Mouse (Mus musculus): ENCODE data around the gene Crygf. TPM values are rescaled to one million over a fixed set of nuclear protein-coding genes. Genes with fewer than 3 reads are reported as not detected.
"Not testable (repeated sequence)": the region's sequence is repeated elsewhere in the genome, so short reads cannot be mapped to it uniquely, and the experiment has no call there.

Crygf gene
- not detected in 2 replicates for polyA plus RNA-seq (2016; fragmentation: Nextera tagmentation; extraction: Ambion mirVana)

DNA sequence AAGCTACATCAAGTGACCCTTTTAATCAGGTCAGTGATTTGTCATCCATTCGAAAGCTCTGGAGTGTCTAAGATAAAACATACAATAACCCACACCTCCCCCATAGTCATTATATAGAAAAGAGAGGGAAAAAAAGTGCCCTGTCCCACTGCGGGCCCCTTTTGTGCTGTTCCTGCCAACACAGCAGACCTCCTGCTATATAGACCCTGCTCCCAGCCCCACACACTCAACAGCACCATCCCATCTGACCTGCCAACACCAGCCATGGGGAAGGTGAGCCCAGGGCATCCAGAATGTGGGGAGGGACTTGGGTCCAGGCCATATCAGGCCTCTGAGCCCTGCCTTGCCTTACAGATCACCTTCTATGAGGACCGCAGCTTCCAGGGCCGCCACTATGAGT lies at the start of gene Crygf:
Crygf (plus strand) TSS at position 227 of the 400 bp plus-strand sequence.
- no peak for DNase-seq (ENCODE audit: low spot score)
- Histone ChIP-seq H3K4me3 (no peak within 1 kb of the TSS), H3K36me3 (no peaks in the 10 kb centered on the region), H3K4me1 (no peaks in the 10 kb centered on the region), H3K9me3 (no peaks in the 10 kb centered on the region), H3K27ac (no peak within 1 kb of the TSS), H3K27me3 (ENCODE audit: insufficient read depth, poor library complexity, severe bottlenecking) (no peaks in the 10 kb centered on the region)
- 76% methylated on average over 4 of the region's 4 CpGs for WGBS

DNA sequence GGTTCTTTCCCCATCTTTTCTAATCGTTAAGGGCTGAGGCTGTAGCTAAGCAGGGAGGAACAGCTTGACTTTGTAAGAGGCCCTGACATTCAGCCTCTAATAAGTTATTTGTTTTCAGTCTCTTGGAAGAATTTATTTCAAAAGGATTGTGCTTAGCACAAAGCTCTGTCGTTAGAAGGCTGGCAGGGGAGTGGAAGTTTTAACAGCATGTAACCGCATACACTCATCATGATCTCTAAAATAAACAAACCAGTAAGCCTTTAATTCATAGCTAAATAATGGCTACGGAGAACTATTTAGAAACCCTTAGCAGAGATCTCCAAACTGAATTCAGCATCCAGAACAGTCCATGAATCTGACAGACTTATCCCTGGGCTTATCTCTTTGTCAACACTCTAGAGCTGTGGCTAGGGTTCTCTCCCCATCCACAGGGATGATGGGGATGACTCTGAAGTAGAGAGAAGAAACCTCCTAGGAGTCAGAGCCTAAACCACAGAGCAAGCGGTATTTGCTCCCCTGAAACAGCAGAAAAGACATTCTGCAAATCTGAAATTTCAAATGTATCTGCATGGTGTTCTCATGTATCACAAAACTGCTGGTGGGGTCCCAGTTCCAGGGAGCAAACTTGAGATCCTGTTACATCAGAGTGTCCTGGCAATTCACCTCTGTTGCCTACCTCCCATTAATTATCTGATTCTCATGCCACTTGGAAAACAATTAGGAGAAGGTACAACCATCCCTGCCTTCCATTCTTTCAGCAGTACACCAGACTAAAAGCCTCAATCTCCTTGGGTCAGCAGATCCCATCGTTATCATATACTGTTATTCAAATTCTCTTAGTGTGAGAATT lies 734 bp upstream of the Crygf start:
- Histone ChIP-seq H3K36me3 (no peaks in the 10 kb centered on the region), H3K4me1 (no peaks in the 10 kb centered on the region), H3K9me3 (no peaks in the 10 kb centered on the region), H3K4me3 (no peak overlapping the region), H3K27ac (no peak overlapping the region), H3K27me3 (ENCODE audit: insufficient read depth, poor library complexity, severe bottlenecking) (no peaks in the 10 kb centered on the region)
- WGBS: 53% methylated on average over 6 of the region's 6 CpGs
- DNase-seq (ENCODE audit: low spot score): no peak

DNA sequence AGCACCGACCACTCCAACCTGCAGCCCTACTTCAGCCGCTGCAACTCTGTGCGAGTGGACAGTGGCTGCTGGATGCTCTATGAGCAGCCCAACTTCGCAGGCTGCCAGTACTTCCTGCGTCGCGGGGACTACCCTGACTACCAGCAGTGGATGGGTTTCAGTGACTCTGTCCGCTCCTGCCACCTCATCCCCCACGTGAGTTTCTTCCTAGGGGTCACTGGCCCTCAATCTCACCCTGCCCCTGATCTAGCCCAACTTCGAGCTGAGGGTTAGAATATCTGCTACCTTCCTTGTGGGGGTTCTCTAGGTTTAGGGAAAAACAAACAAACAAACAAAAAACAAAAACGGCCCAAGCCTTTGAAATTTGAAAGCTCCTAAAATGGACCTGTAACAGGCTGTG lies 376 bp downstream of the Crygf start:
- not testable (repeated sequence) for H3K9me3 ChIP-seq; H3K27me3 ChIP-seq (ENCODE audit: insufficient read depth, poor library complexity, severe bottlenecking); H3K27ac ChIP-seq; H3K36me3 ChIP-seq; DNase-seq (ENCODE audit: low spot score); H3K4me3 ChIP-seq; H3K4me1 ChIP-seq
- 76% methylated on average over 11 of the region's 11 CpGs for WGBS

DNA sequence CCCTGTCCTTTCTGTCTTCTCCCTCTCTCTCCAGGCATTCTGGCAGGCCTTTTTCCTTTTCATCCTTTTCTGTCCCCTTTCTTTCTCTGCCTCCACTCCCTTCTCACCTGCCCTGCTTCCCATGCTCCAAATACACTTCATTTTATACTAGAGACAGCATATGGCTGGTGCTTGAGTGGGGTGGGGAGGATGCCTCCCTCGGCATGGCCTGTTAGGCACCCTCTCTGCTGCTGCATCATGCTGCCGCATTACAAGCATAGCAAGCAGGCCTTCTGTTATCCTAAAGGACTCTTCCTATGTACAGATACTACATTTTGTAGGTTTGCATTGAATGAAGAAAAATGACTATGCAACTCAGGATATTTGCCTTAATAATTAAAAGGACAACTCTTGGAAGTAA lies 3.7 kb downstream of the Crygf start:
- no peak overlapping the region for H3K27ac ChIP-seq
- no peak for DNase-seq (ENCODE audit: low spot score)
- no peaks in the 10 kb centered on the region for H3K9me3 ChIP-seq
- H3K4me1 ChIP-seq: no peaks in the 10 kb centered on the region
- H3K27me3 ChIP-seq (ENCODE audit: insufficient read depth, poor library complexity, severe bottlenecking): no peaks in the 10 kb centered on the region
- no peaks in the 10 kb centered on the region for H3K36me3 ChIP-seq
- H3K4me3 ChIP-seq: no peak overlapping the region
- 74% methylated on average over 2 of the region's 2 CpGs for WGBS

DNA sequence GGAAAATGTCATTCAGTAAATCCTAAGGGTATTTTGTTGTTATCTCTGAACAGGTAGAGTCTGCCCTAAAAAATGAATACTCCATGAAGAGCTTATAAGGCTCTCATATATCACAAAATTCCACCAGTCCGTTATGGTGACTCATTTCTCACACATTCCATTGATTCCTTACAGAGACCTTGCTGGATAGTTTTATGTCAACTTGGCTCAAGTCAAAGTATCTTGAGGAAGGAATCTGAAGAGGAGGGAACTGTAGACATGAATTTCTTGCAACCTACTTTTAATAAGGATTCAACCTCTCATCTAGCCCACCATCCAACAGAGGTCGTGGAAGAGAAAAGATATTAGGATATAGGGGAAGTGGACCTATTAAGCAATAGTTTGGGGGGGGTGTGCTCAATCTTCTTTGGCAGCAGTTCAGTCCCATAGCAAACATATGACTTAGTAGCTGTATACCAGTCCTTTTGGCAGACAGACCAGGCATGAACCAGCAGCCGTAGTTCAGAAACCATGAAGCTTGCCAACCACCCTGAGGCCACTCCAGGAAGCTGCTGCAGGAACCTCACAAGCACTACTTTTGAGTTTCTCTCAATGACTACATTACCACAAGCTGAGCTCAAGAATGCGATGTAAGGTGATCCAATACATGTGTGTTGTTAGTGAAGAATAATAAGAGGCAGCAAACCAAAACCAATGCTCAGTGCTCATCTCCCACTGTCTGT lies 5.9 kb downstream of the Crygf start:
- Histone ChIP-seq H3K27ac (no peak overlapping the region), H3K9me3 (no peaks in the 10 kb centered on the region), H3K27me3 (ENCODE audit: insufficient read depth, poor library complexity, severe bottlenecking) (no peaks in the 10 kb centered on the region), H3K4me3 (no peak overlapping the region), H3K36me3 (no peaks in the 10 kb centered on the region), H3K4me1 (no peaks in the 10 kb centered on the region)
- 77% methylated on average over 4 of the region's 4 CpGs for WGBS
- DNase-seq (ENCODE audit: low spot score): no peak

Other genes with a start within 250 kb of the Crygf start
- 2.3 and 5.1 TPM in 2 replicates for gene Map2, start 248.8 kb downstream of the Crygf start, polyA plus RNA-seq (2016; fragmentation: Nextera tagmentation; extraction: Ambion mirVana)